Mouse (Mus musculus): ENCODE results near the gene Gm38392. TPM values are rescaled to one million over a fixed set of nuclear protein-coding genes. Genes with fewer than 3 reads are reported as not detected.

Gm38392 gene
- total RNA-seq, 1 experiment from 2014 or later: 0.96 TPM

GRCm38 (mm10) chr3:88235216-88235615 lies 51.8 kb downstream of the Gm38392 start:
- DNase-seq: no peak

- no peak for DNase-seq
Observed at GRCm38 (mm10) chr3:88234041-88234440, 53.0 kb downstream of the Gm38392 start.

GRCm38 (mm10) chr3:88232851-88233649 lies 54.0 kb downstream of the Gm38392 start:
- DNase-seq: no peak

- DNase-seq: no peak
Observed at GRCm38 (mm10) chr3:88232301-88232702, 54.7 kb downstream of the Gm38392 start.

GRCm38 (mm10) chr3:88231061-88231641 lies 55.9 kb downstream of the Gm38392 start:
- no peak for DNase-seq

GRCm38 (mm10) chr3:88230262-88231047 lies 56.6 kb downstream of the Gm38392 start:
- DNase-seq: no peak

- no peak for DNase-seq
Observed at GRCm38 (mm10) chr3:88229526-88229925, 57.5 kb downstream of the Gm38392 start.

- no peak for DNase-seq
Observed at GRCm38 (mm10) chr3:88228906-88229305, 58.1 kb downstream of the Gm38392 start.

GRCm38 (mm10) chr3:88227976-88228375 lies 59.0 kb downstream of the Gm38392 start:
- DNase-seq: no peak

GRCm38 (mm10) chr3:88227260-88227659 lies 59.8 kb downstream of the Gm38392 start:
- no peak for DNase-seq

- DNase-seq: no peak
Observed at GRCm38 (mm10) chr3:88226101-88226845, 60.7 kb downstream of the Gm38392 start.

- DNase-seq: no peak
Observed at GRCm38 (mm10) chr3:88224929-88225328, 62.1 kb downstream of the Gm38392 start.

GRCm38 (mm10) chr3:88222446-88222845 lies 64.6 kb downstream of the Gm38392 start:
- no peak for DNase-seq

- DNase-seq: no peak
Observed at GRCm38 (mm10) chr3:88221519-88222390, 65.3 kb downstream of the Gm38392 start.

GRCm38 (mm10) chr3:88220842-88221241 lies 66.2 kb downstream of the Gm38392 start:
- DNase-seq: peak; percentile 91

GRCm38 (mm10) chr3:88219940-88220339 lies 67.1 kb downstream of the Gm38392 start:
- no peak for DNase-seq

GRCm38 (mm10) chr3:88217679-88218078 lies 69.3 kb downstream of the Gm38392 start:
- DNase-seq: no peak

GRCm38 (mm10) chr3:88216534-88217326 lies 70.3 kb downstream of the Gm38392 start:
- no peak for DNase-seq

GRCm38 (mm10) chr3:88216116-88216515 lies 70.9 kb downstream of the Gm38392 start:
- DNase-seq: no peak

GRCm38 (mm10) chr3:88215553-88216004 lies 71.4 kb downstream of the Gm38392 start:
- DNase-seq: no peak
